Mouse (Mus musculus) myocyte (in vitro differentiated cells): ENCODE results near the gene Ccdc30.

Experiments
- CEBPB ChIP-seq: IDR thresholded peaks from 2 replicates; pipeline ENCODE4 v1.6.1; 2011; ENCODE audit warnings: mild to moderate bottlenecking, moderate library complexity; ENCODE audit not compliant: poor library complexity, insufficient read depth, severe bottlenecking
- E2F4 ChIP-seq: IDR thresholded peaks from one replicate; pipeline ENCODE4 v1.6.1; 2011; ENCODE audit warnings: mild to moderate bottlenecking, control low read depth, moderate library complexity; ENCODE audit not compliant: insufficient read depth
- MAX ChIP-seq: IDR thresholded peaks from one replicate; pipeline ENCODE4 v1.6.1; 2011; ENCODE audit warnings: low read depth, mild to moderate bottlenecking, control low read depth
- POLR2A ChIP-seq: IDR thresholded peaks from one replicate; pipeline ENCODE4 v1.6.1; 2011; ENCODE audit warnings: low read depth, mild to moderate bottlenecking, control low read depth, moderate library complexity; ENCODE audit not compliant: insufficient read length
- POLR2AphosphoS2 ChIP-seq: IDR thresholded peaks from one replicate; pipeline ENCODE4 v1.6.1; 2011; ENCODE audit warnings: low read depth, control low read depth; ENCODE audit not compliant: insufficient read length
- REST ChIP-seq: IDR thresholded peaks from one replicate; pipeline ENCODE4 v1.6.1; 2011; ENCODE audit warnings: mild to moderate bottlenecking, control low read depth, moderate library complexity; ENCODE audit not compliant: insufficient read depth, insufficient read length
- SRF ChIP-seq: IDR thresholded peaks from one replicate; pipeline ENCODE4 v1.6.1; 2011; ENCODE audit warnings: low read depth; ENCODE audit not compliant: control insufficient read depth, insufficient read length
- TCF12 ChIP-seq: IDR thresholded peaks from one replicate; pipeline ENCODE4 v1.6.1; 2011; ENCODE audit warnings: mild to moderate bottlenecking, control low read depth; ENCODE audit not compliant: poor library complexity, insufficient read depth, severe bottlenecking
- TCF3 ChIP-seq: IDR thresholded peaks from one replicate; pipeline ENCODE4 v1.6.1; 2011; ENCODE audit warnings: low read depth, control low read depth; ENCODE audit not compliant: insufficient read length

DNA sequence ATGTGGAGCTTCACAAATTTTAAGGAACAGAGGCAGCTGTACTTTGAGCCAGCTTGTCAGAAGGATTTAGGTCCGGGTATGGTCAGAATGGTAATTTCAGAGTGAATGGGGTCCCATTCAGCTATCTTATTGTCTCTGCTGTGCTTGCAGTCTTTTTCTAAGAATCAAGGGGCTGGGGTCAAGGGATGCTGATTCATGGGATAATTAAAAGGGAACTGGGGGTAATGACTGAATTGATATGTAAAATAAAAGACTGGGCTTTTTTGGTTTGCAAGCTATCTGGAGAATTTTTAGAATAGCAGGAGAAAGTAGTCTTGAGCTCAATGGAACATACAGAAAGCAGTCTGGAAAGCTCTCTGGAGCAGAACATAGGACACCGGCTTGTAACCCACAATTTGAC, 11.9 kb downstream of the Ccdc30 start:
- TF ChIP-seq TCF12 (no peak), TCF3 (no peak), POLR2A (no peak), E2F4 (no peak), SRF (no peak), REST (no peak), MAX (no peak), POLR2AphosphoS2 (no peak), CEBPB (no peak)
